Mouse (Mus musculus): Measurements from ENCODE around the gene Olig3.

GRCm38 (mm10) chr10:19352006-19352877 lies 4.1 kb upstream of the Olig3 start:
- TF ChIP-seq ZNF384 (IDR thresholded peaks at IDR 0.05; ENCODE audit: low read depth, low read length) (no peak), CHD2 (IDR thresholded peaks at IDR 0.05; ENCODE audit: low read depth, low read length) (no peak), MAFK (IDR thresholded peaks at IDR 0.05; ENCODE audit: insufficient read depth, low read depth, low read length) (no peak)
